Comparison of ENCODE assay signal across 7 mouse cellular contexts in genomic region chr5:103773100-103773552, GRCm38 (mm10).
DNase-seq lines count a peak whose midpoint lies in the region; ATAC-seq lines count a peak whose summit lies in the region.

No protein-coding gene starts in this region.

- H3K27ac ChIP-seq in embryonic facial prominence, embryonic 10.5 days (replicated peaks), result peak overlapping the region; percentile 84
- peak overlapping the region; percentile 83 for H3K27ac ChIP-seq in heart, embryonic 16.5 days (ENCODE audit: low read length)
- H3K27ac ChIP-seq in limb, embryonic 12.5 days, result peak overlapping the region; percentile 92
- peak overlapping the region; percentile 68 for H3K27ac ChIP-seq in midbrain, embryonic 15.5 days

- peaks cover 60% of the 10 kb centered on the region for H3K4me1 ChIP-seq in embryonic facial prominence, embryonic 10.5 days
- H3K4me1 ChIP-seq in heart, embryonic 16.5 days (ENCODE audit: control insufficient read depth, insufficient read depth, low read length), result peaks cover 66% of the 10 kb centered on the region
- peaks cover 59% of the 10 kb centered on the region for H3K4me1 ChIP-seq in limb, embryonic 12.5 days (replicated peaks)
- H3K4me1 ChIP-seq in midbrain, embryonic 15.5 days, result peaks cover 24% of the 10 kb centered on the region

- peak overlapping the region; percentile 3; the same call in 1 of the 2 replicates for H3K4me3 ChIP-seq in embryonic facial prominence, embryonic 10.5 days
- H3K4me3 ChIP-seq in heart, embryonic 16.5 days (ENCODE audit: low read length), result peak overlapping the region; percentile 26
- H3K4me3 ChIP-seq in limb, embryonic 12.5 days (replicated peaks), result 0 out of 2 replicates have a peak overlapping the region, but pooled peaks have one; percentile 2
- no peak overlapping the region for H3K4me3 ChIP-seq in midbrain, embryonic 15.5 days

- H3K4me2 ChIP-seq in heart, embryonic 16.5 days (ENCODE audit: low read depth, low read length), result peak overlapping the region; percentile 53
- peak overlapping the region; percentile 40 for H3K4me2 ChIP-seq in limb, embryonic 12.5 days
- peak overlapping the region; percentile 21 for H3K4me2 ChIP-seq in midbrain, embryonic 15.5 days

- ATAC-seq in heart, embryonic 16.5 days (replicated peaks; ENCODE audit: extremely low read depth, insufficient read depth, low FRiP score), result peak; percentile 55; the same call in 1 of the 2 replicates
- no peak for ATAC-seq in limb, embryonic 12.5 days (ENCODE audit: insufficient number of reproducible peaks, insufficient read depth, low FRiP score, low TSS enrichment, low read depth)
- peak; percentile 59; the same call in 1 of the 2 replicates for ATAC-seq in midbrain, embryonic 15.5 days (replicated peaks)

- no peaks in the 10 kb centered on the region for H3K36me3 ChIP-seq in embryonic facial prominence, embryonic 10.5 days (replicated peaks)
- no peaks in the 10 kb centered on the region for H3K36me3 ChIP-seq in heart, embryonic 16.5 days (ENCODE audit: control insufficient read depth, insufficient read depth)
- H3K36me3 ChIP-seq in limb, embryonic 12.5 days, result no peaks in the 10 kb centered on the region
- H3K36me3 ChIP-seq in midbrain, embryonic 15.5 days (replicated peaks), result no peaks in the 10 kb centered on the region

- H3K9ac ChIP-seq in heart, embryonic 16.5 days (ENCODE audit: low read length), result peak overlapping the region; percentile 65
- peak overlapping the region; percentile 18; the same call in 1 of the 2 replicates for H3K9ac ChIP-seq in limb, embryonic 12.5 days (replicated peaks)
- peak overlapping the region; percentile 9; the same call in 1 of the 2 replicates for H3K9ac ChIP-seq in midbrain, embryonic 15.5 days

- H3K9me3 ChIP-seq in embryonic facial prominence, embryonic 10.5 days, result no peaks in the 10 kb centered on the region
- H3K9me3 ChIP-seq in heart, embryonic 16.5 days (replicated peaks; ENCODE audit: control insufficient read depth, low read length), result no peaks in the 10 kb centered on the region
- H3K9me3 ChIP-seq in limb, embryonic 12.5 days, result no peaks in the 10 kb centered on the region
- H3K9me3 ChIP-seq in midbrain, embryonic 15.5 days, result no peaks in the 10 kb centered on the region

- DNase-seq in R1 (ENCODE audit: low read depth, low spot score), result peak; percentile 79
- DNase-seq in embryonic facial prominence, embryonic 10.5 days (ENCODE audit: low spot score), result peak; percentile 47
- DNase-seq in thymus, postnatal 0 days (ENCODE audit: low spot score), result no peak
- no peak for DNase-seq in ovary, postnatal 10 days (ENCODE audit: low spot score)

- WGBS in embryonic facial prominence, embryonic 10.5 days, result 6% methylated on average over 5 of the region's 5 CpGs
- WGBS in heart, embryonic 16.5 days, result 25% methylated on average over 5 of the region's 5 CpGs
- WGBS in limb, embryonic 12.5 days, result 11% methylated on average over 5 of the region's 5 CpGs
- WGBS in midbrain, embryonic 15.5 days, result 2% methylated on average over 5 of the region's 5 CpGs

- no peaks in the 10 kb centered on the region for H3K27me3 ChIP-seq in embryonic facial prominence, embryonic 10.5 days (replicated peaks; ENCODE audit: low read depth, poor library complexity, severe bottlenecking)
- no peaks in the 10 kb centered on the region for H3K27me3 ChIP-seq in heart, embryonic 16.5 days (ENCODE audit: control insufficient read depth, insufficient read depth, low read length)
- no peaks in the 10 kb centered on the region for H3K27me3 ChIP-seq in limb, embryonic 12.5 days
- no peaks in the 10 kb centered on the region for H3K27me3 ChIP-seq in midbrain, embryonic 15.5 days (replicated peaks)

Comparison
In these comparisons a context has a peak if more than half of its experiments do, and no peak if none do; other contexts are left out.
1. DNase-seq: peak in R1 (single experiment) and embryonic facial prominence, embryonic 10.5 days (single experiment); none in thymus, postnatal 0 days (single experiment) and ovary, postnatal 10 days (single experiment).
2. H3K9ac ChIP-seq: peak in every context shown above with its lines; median percentile 65 in heart, embryonic 16.5 days; 18 in limb, embryonic 12.5 days; 9 in midbrain, embryonic 15.5 days.
3. Peak in every context shown above with its lines, with median percentiles within 50 percentile points of each other: H3K27ac ChIP-seq and H3K4me2 ChIP-seq.